Mouse (Mus musculus) hindbrain, embryonic 12.5 days (tissue): Measurements from ENCODE around the gene Krt36. TPM values are rescaled to one million over a fixed set of nuclear protein-coding genes. Genes with fewer than 3 reads are reported as not detected.

Source experiments
- ATAC-seq: fragments of 200-750 bp; cut with Nextera tagmentation; 2 replicates; pipeline ENCODE4 v1.8.0; 2017; ENCODE audit warnings: moderate TSS enrichment; ENCODE audit not compliant: low FRiP score
- H3K27ac ChIP-seq: fragments of 300-500 bp; sonication (generic); 2 replicates; pipeline ENCODE4 v1.5.1; 2016; ENCODE audit warnings: mild to moderate bottlenecking
- H3K27me3 ChIP-seq: fragments of 300-500 bp; sonication (generic); 2 replicates; pipeline ENCODE4 v1.6.1; 2016; ENCODE audit warnings: mild to moderate bottlenecking
- H3K36me3 ChIP-seq: fragments of 300-500 bp; sonication (generic); 2 replicates; pipeline ENCODE4 v1.6.1; 2016; ENCODE audit warnings: mild to moderate bottlenecking
- H3K4me1 ChIP-seq: fragments of 300-500 bp; sonication (generic); 2 replicates; pipeline ENCODE4 v1.6.1; 2016
- H3K4me2 ChIP-seq: fragments of 300-500 bp; sonication (generic); replicated peaks from 2 replicates; pipeline ENCODE4 v1.6.1; 2016; ENCODE audit warnings: mild to moderate bottlenecking
- H3K4me3 ChIP-seq: fragments of 300-500 bp; sonication (generic); 2 replicates; pipeline ENCODE4 v1.5.1; 2016; ENCODE audit warnings: mild to moderate bottlenecking
- H3K9ac ChIP-seq: fragments of 300-500 bp; sonication (generic); 2 replicates; pipeline ENCODE4 v1.6.1; 2016; ENCODE audit warnings: mild to moderate bottlenecking, moderate library complexity
- H3K9me3 ChIP-seq: fragments of 300-500 bp; sonication (generic); replicated peaks from 2 replicates; pipeline ENCODE4 v1.6.1; 2016; ENCODE audit warnings: mild to moderate bottlenecking
- WGBS: fragments of 180-500 bp; shearing (Covaris S2); methylation state at CpG from one replicate; pipeline ENCODE4 v1.1.7; 2016; 5-methylcytosine and 5-hydroxymethylcytosine counted together
- polyA plus RNA-seq: library from polyadenylated mRNA; unstranded; fragments of >200 nt; fragmentation: Nextera tagmentation; extraction: Ambion mirVana; gene quantifications from 2 replicates; pipeline ENCODE4 v1.2.1, GENCODE M21; 2016

Krt36 gene
- polyA plus RNA-seq, 1 experiment from 2014 or later, result not detected

DNA sequence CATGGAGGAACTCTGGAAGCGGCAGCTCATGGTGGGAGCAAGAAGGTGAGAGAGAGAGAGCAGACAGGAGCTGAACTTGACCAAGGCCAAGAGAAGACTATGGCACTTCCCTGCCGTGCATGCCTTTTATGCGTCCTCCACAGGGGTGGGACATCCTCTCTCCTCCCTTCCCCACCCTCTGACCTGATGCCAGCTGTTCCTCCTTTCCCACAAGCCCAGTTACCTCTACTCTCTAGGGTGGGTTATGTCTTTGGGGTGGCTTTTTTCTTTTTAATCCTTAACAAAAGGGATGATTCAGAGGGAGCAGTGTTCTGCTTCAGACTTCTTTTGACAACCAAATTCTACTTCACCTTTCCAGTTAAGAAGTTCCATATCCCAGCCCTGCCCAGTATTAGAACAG, 16.0 kb upstream of the Krt36 start, which contains the start of gene Krt13:
Krt13 (minus strand) TSS at position 101 of the 400 bp plus-strand sequence.
- Histone ChIP-seq H3K27me3 (no peaks in the 10 kb centered on the region), H3K9ac (no peak within 1 kb of the TSS), H3K4me3 (no peak within 1 kb of the TSS), H3K36me3 (no peaks in the 10 kb centered on the region), H3K4me2 (no peak within 1 kb of the TSS), H3K27ac (no peak within 1 kb of the TSS), H3K4me1 (no peaks in the 10 kb centered on the region), H3K9me3 (no peaks in the 10 kb centered on the region)
- no peak for ATAC-seq
- WGBS, result 81% methylated on average over 3 of the region's 3 CpGs

DNA sequence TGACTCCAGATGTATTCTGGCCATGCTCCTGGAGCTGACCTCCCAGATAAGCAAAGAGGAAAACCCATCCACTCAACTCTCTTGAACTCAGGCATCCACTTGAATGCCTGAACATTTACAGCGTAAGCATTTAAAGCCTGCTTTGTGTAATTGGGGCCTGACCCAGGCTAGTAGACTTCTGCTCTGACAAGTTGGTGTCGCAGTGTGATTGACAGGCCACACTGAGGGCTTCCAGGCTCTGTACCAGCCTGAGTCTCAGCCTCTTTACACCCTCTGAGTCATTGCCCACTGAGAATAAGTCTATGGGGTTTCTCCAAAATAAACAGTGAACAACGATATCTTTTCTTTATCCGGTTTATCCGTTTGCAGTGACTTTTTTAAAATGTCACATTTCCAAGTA, 14.9 kb upstream of the Krt36 start:
- Histone ChIP-seq H3K36me3 (no peaks in the 10 kb centered on the region), H3K4me3 (no peak overlapping the region), H3K9me3 (no peaks in the 10 kb centered on the region), H3K27ac (no peak overlapping the region), H3K4me2 (no peak overlapping the region), H3K9ac (no peak overlapping the region), H3K27me3 (no peaks in the 10 kb centered on the region), H3K4me1 (no peaks in the 10 kb centered on the region)
- no peak for ATAC-seq
- WGBS, result 86% methylated on average over 5 of the region's 5 CpGs

DNA sequence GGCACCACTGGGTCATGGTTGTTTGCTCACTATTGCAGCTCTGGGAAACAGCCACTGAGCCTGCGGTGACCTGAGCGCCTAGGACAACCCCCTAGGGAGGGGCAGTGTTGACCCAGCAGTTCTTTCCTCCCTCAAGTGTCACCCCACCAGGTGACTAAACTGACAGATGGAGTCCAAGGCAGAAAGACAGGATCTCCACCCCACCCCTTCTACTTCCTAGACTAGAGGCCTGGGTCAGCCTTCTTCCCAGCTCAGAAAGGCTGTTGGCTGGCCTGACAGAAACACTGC, 8.3 kb upstream of the Krt36 start:
- Histone ChIP-seq H3K4me2 (no peak overlapping the region), H3K27ac (no peak overlapping the region), H3K9me3 (no peaks in the 10 kb centered on the region), H3K9ac (no peak overlapping the region), H3K36me3 (no peaks in the 10 kb centered on the region), H3K4me3 (no peak overlapping the region), H3K4me1 (no peaks in the 10 kb centered on the region), H3K27me3 (no peaks in the 10 kb centered on the region)
- no peak for ATAC-seq
- 57% methylated on average over 2 of the region's 2 CpGs for WGBS

DNA sequence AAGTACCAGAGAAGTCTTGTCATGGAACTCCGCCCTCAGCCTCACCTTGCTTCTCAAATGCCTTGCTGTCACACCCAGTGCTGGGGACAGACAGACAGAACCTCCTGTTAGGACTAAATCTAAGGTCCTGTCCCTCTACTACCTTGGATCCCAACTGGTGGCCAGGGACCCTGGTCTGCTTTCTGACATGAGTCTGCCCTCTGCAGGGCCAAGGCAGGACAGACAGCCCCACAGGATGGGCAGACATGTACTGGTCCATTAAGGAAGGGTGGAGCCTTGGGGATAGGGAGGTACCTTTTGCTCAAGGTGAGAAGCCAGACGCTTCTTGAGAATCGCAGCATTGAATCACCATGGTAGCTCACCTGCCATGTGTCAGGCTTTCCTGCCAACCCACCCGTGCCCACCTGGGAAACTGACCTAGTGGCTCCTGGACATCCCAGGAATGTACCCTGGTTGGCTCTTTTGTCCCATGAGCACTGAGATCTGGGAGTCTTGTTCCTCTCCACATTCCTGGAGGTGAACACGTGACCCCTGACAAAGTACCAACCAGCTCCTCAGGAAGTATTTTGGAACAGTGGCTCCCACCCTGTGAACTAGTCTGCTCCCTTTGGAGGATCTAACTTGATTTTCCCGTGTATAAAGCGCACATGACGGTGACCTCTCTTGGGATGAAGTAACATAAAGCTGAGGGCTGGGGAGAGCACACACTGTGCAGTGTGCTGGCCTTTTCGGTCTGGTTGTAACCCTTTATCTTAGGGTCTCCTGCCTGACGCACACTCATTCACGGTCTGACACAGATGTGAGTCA, 7.7 kb upstream of the Krt36 start:
- Histone ChIP-seq H3K9me3 (no peaks in the 10 kb centered on the region), H3K9ac (no peak overlapping the region), H3K36me3 (no peaks in the 10 kb centered on the region), H3K4me3 (no peak overlapping the region), H3K4me1 (no peaks in the 10 kb centered on the region), H3K4me2 (no peak overlapping the region), H3K27ac (no peak overlapping the region), H3K27me3 (no peaks in the 10 kb centered on the region)
- WGBS, result 80% methylated on average over 11 of the region's 11 CpGs
- ATAC-seq, result no peak

DNA sequence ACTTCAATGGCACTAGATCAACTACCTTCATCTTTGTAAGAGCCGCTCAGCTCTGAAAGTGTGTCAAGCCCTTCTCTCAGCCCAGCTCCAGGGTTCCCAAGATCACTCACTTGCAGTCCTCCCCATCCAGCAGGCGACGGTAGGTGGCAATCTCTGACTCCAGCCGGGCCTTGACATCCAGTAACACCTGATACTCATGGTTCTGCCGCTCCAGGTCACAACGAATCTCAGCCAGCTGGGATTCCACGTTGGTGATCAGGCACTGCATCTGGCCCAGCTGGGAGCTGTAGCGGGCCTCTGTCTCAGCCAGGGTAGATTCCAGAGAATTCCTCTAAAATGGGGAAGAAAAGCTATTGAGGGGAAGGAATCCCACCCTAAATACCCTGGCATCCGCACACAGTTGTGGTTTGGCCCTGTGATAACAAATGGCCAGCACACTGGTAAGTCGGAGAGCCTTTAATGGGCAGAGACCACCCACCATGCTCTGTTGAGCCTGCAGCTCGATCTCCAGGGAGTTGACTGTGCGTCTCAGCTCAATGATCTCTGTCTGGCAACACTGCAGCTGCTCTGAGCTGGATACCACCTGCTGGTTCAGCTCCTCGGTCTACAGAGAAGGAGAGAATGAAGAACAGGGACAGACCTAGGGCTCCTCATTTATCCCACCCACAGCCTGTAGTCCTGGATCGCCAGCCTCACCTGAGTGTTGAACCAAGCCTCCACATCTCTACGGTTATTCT, 2.6 kb downstream of the Krt36 start:
- 58% methylated on average over 15 of the region's 15 CpGs for WGBS
- no peak overlapping the region for H3K4me2 ChIP-seq
- no peak for ATAC-seq

DNA sequence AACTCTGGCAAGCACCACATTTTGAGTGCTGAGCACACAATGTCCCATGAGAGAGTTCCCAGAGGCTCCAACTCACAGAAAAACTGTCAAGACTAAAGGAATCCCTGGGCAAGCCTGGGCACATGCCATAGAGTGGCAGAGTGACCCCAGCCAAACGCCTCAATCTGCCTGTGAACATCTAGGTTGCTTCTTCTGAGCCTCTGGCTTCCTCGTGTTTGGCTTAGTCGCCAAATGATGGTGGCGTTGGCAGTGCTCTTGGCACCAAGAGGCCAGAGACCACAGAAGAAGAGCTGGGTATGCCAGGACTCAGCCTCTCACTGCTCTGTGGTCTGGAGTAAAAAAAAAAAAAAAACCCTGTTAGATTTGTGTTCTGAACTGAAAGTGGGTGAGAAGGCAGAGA, 5.0 kb downstream of the Krt36 start:
- no peak overlapping the region for H3K4me3 ChIP-seq
- H3K36me3 ChIP-seq, result no peaks in the 10 kb centered on the region
- no peak overlapping the region for H3K4me2 ChIP-seq
- WGBS, result 88% methylated on average over 4 of the region's 4 CpGs
- ATAC-seq, result no peak
- no peaks in the 10 kb centered on the region for H3K27me3 ChIP-seq
- no peak overlapping the region for H3K27ac ChIP-seq
- H3K9ac ChIP-seq, result no peak overlapping the region
- peaks cover 10% of the 10 kb centered on the region for H3K4me1 ChIP-seq
- no peaks in the 10 kb centered on the region for H3K9me3 ChIP-seq

More for the DNA sequence above, 2.6 kb downstream of the Krt36 start:
- Histone ChIP-seq H3K27ac (no peak overlapping the region), H3K4me3 (no peak overlapping the region), H3K4me1 (peaks cover 8% of the 10 kb centered on the region), H3K9me3 (no peaks in the 10 kb centered on the region), H3K36me3 (no peaks in the 10 kb centered on the region), H3K27me3 (no peaks in the 10 kb centered on the region), H3K9ac (no peak overlapping the region)

DNA sequence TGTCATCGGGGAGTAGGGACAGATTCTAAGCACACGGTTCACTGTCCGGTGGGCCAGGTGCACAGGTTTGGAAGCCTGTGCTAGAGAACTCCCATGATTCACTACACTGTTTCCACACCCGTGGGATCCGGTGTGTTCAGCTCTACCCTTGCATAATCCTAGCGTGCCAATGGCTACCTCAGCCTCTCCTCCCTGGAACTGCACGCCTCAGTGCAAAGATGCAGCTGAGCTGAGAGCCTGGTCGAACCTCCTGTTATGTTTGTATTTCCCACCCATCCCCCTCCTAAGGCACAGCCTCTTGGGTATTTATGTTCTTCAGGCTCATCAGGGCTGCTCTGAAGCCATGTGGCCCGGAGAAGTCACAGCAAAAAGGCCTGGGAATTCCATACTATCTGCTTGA, 7.6 kb downstream of the Krt36 start:
- Histone ChIP-seq H3K27ac (no peak overlapping the region), H3K4me3 (no peak overlapping the region), H3K36me3 (no peaks in the 10 kb centered on the region), H3K9me3 (no peaks in the 10 kb centered on the region), H3K27me3 (no peaks in the 10 kb centered on the region), H3K4me2 (no peak overlapping the region), H3K9ac (no peak overlapping the region), H3K4me1 (peaks cover 10% of the 10 kb centered on the region)
- ATAC-seq, result no peak
- 76% methylated on average over 9 of the region's 9 CpGs for WGBS

DNA sequence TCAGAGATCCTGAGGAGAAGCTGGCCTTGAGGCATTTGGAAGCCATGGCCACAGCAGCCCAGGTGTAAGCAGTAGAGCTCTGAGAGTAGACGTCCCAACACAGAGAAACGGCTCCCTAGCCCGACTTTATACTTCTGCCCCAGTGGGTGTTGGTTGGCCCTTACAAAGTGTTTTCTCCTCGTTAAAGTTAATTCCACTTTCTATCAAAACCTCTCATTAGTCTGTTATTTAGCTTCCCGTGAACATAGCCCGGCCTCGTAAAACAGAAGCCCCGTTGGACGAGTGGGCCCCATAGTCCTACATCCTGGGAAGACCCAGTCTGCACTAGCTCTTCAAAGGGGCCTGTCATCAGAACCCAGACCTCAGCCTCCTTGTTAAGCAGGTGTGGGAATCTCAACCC, 9.3 kb downstream of the Krt36 start, which contains the start of gene Krt35:
Krt35 (minus strand) TSS at position 101 of the 400 bp plus-strand sequence.
- H3K9me3 ChIP-seq, result no peaks in the 10 kb centered on the region
- no peak for ATAC-seq
- H3K27ac ChIP-seq, result no peak within 1 kb of the TSS
- H3K9ac ChIP-seq, result no peak within 1 kb of the TSS
- H3K4me3 ChIP-seq, result no peak within 1 kb of the TSS
- H3K36me3 ChIP-seq, result no peaks in the 10 kb centered on the region
- WGBS, result 90% methylated on average over 9 of the region's 9 CpGs
- H3K4me2 ChIP-seq, result no peak within 1 kb of the TSS
- peaks cover 10% of the 10 kb centered on the region for H3K4me1 ChIP-seq
- H3K27me3 ChIP-seq, result no peaks in the 10 kb centered on the region

DNA sequence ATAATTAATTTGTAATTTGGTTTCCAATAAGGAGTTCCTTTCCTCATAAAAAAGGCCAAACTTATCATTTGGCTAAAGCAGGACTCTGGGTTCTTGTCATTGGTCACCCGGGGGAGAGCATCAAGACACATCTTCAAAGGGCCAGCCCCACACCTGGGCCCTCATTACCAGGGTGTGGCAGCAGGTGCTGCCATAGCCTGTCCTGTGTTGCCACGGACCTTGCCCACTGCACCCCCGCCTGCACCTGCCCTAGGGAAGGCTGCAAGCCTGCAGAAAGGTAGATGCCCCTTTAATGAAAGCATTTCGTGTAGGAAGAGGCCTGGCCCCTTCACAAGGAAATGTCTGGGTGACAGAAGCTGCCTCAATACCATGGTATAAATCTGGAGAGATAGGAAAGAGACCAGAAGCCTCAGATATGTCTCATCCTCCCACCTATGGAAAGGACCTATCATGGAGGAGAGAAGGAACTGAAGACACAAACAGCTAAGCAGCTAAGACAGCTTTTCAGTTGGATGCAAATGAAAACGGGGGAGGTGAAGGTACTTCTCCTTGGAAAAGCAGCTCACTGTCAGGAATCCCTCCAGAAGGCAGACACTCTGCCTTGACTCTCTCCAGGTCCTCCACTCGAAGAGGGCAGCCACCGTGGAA, 16.9 kb downstream of the Krt36 start:
- Histone ChIP-seq H3K27me3 (no peaks in the 10 kb centered on the region), H3K9me3 (no peaks in the 10 kb centered on the region), H3K4me3 (no peak overlapping the region), H3K4me2 (no peak overlapping the region), H3K4me1 (no peaks in the 10 kb centered on the region), H3K36me3 (no peaks in the 10 kb centered on the region), H3K9ac (no peak overlapping the region), H3K27ac (no peak overlapping the region)
- no peak for ATAC-seq
- 70% methylated on average over 7 of the region's 7 CpGs for WGBS

DNA sequence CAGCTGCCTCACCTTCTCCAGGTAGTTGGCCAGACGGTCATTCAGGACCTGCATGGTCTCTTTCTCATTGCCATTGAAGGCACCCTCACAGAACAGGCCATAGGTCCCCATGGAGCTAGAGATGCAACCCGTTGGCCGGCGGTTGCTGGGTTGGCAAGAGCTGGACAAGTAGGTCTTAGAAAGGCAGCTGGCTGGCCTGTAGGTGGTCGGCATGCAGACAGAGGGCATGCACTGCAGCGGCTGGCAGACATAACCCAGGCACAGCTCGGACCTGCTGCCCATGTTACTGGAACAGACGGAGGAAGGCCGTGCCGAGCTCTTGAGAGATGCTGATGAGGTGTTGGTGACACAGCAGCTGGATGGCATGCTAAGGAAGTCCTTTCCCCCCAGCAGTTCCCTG, 17.6 kb downstream of the Krt36 start, which contains the start of gene Krt32:
Krt32 (minus strand) TSS at position 366 of the 400 bp plus-strand sequence.
- H3K4me1 ChIP-seq, result no peaks in the 10 kb centered on the region

DNA sequence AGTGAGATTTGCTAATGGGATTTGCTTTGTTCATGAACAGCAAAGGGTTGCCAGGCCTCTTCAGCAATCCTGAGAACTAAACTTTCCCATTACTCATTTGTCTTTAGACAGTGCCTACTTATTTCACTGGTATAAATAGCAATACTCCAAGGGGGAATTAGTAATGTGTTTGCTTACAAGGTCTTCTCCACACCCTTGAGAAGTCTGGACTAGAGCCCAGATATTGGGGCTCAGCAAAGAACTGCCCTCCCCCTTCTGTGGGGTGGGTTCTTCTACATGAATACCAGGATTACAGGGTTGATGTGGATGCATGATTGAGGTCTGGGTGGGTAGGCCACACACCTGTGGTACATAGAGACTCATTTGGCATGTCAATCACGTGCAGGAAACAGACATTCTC, 31.6 kb downstream of the Krt36 start:
- no peak for ATAC-seq
- Histone ChIP-seq H3K27ac (no peak overlapping the region), H3K4me3 (no peak overlapping the region), H3K9me3 (no peaks in the 10 kb centered on the region), H3K27me3 (no peaks in the 10 kb centered on the region), H3K4me2 (no peak overlapping the region), H3K9ac (no peak overlapping the region), H3K36me3 (no peaks in the 10 kb centered on the region), H3K4me1 (no peaks in the 10 kb centered on the region)
- WGBS, result 66% methylated on average over 1 of the region's 1 CpGs

More for the DNA sequence above, 17.6 kb downstream of the Krt36 start, which contains the start of gene Krt32:
- H3K27me3 ChIP-seq, result no peaks in the 10 kb centered on the region
- no peak within 1 kb of the TSS for H3K9ac ChIP-seq
- ATAC-seq, result no peak
- H3K27ac ChIP-seq, result no peak within 1 kb of the TSS
- no peak within 1 kb of the TSS for H3K4me3 ChIP-seq
- H3K4me2 ChIP-seq, result no peak within 1 kb of the TSS
- 98% methylated on average over 10 of the region's 10 CpGs for WGBS
- H3K36me3 ChIP-seq, result no peaks in the 10 kb centered on the region
- no peaks in the 10 kb centered on the region for H3K9me3 ChIP-seq

DNA sequence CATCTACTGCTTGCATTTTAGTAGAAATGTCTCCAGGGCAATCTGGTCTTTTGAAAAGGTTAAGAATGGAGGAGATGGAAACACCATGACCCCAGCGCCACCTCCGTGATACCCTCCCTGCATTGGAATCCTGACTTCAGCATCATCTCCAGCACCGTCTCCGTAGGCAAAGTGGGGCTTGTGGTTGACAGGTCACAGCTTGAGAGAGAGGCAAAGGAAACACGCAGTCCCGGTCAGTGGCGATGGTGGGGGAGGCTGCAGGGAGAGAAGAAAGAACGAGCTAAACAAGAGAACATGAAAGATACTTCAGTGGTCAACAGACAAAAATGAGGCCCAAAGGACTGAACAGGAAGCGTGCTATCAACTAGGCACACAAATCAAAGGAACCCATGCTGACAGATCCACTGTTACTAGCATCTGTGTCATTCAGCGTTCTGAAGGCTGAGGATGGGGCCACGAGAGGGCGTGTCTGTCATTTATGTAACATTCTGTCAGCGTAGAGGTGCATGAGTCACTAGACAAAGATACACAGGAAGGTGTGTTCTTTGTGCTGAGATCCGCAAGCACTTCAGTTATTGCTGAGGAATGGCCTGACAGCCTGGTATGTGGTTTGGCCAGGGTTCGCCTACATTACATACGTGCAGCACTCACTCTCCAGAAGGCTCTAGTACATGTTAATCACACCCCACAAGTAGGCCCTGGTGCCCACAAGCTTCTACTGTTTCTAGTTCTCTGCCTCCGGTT, 38.0 kb downstream of the Krt36 start:
- Histone ChIP-seq H3K4me1 (no peaks in the 10 kb centered on the region), H3K4me2 (no peak overlapping the region), H3K27ac (no peak overlapping the region), H3K9me3 (no peaks in the 10 kb centered on the region), H3K27me3 (no peaks in the 10 kb centered on the region), H3K36me3 (no peaks in the 10 kb centered on the region), H3K9ac (no peak overlapping the region), H3K4me3 (no peak overlapping the region)
- ATAC-seq, result no peak
- WGBS, result 78% methylated on average over 17 of the region's 17 CpGs
